Mouse (Mus musculus): Measurements from ENCODE around the gene Ociad1. TPM values are rescaled to one million over a fixed set of nuclear protein-coding genes. Genes with fewer than 3 reads are reported as not detected.

Ociad1 gene
- polyA plus RNA-seq, 1 experiment = 213 TPM

GRCm38 (mm10) chr5:73301601-73302307, 9.2 kb downstream of the Ociad1 start:
- peaks cover 29% of the 10 kb centered on the region for H3K79me2 ChIP-seq (ENCODE audit: control insufficient read depth, insufficient read depth)
- no peak overlapping the region for H3ac ChIP-seq (ENCODE audit: control insufficient read depth, insufficient read length)
- no peak overlapping the region for H3K4me3 ChIP-seq
- peaks cover 75% of the 10 kb centered on the region for H3K36me3 ChIP-seq (ENCODE audit: control insufficient read depth, insufficient read depth)
- H3K27me3 ChIP-seq (ENCODE audit: control insufficient read depth, insufficient read depth, insufficient read length) = no peaks in the 10 kb centered on the region
- no peak overlapping the region for H3K4me2 ChIP-seq (ENCODE audit: low read depth)
- TF ChIP-seq POLR2A (IDR thresholded peaks at IDR 0.05; ENCODE audit: insufficient read length, low read depth) = no peak

- Histone ChIP-seq H3K36me3 (ENCODE audit: control insufficient read depth, insufficient read depth) (peaks cover 90% of the 10 kb centered on the region), H3K79me2 (ENCODE audit: control insufficient read depth, insufficient read depth) (peaks cover 3% of the 10 kb centered on the region), H3K27me3 (ENCODE audit: control insufficient read depth, insufficient read depth, insufficient read length) (no peaks in the 10 kb centered on the region), H3K4me2 (ENCODE audit: low read depth) (no peak overlapping the region), H3K4me3 (no peak overlapping the region), H3ac (ENCODE audit: control insufficient read depth, insufficient read length) (no peak overlapping the region)
- TF ChIP-seq TCF12 (IDR thresholded peaks at IDR 0.05; ENCODE audit: insufficient read depth, poor library complexity, severe bottlenecking) = no peak
- no peak for TF ChIP-seq REST (IDR thresholded peaks at IDR 0.05; ENCODE audit: insufficient read depth, insufficient read length)
- no peak for TF ChIP-seq MAX (IDR thresholded peaks at IDR 0.05; ENCODE audit: low read depth)
- TF ChIP-seq MYOG (IDR thresholded peaks at IDR 0.05; ENCODE audit: control insufficient read depth in 1 of 3, insufficient read depth in 1 of 3, insufficient read length in 2 of 3, low read depth in 2 of 3) = no peak
- TF ChIP-seq E2F4 (IDR thresholded peaks at IDR 0.05; ENCODE audit: insufficient read depth) = no peak
- TF ChIP-seq SRF (IDR thresholded peaks at IDR 0.05; ENCODE audit: control insufficient read depth, insufficient read length, low read depth) = no peak
- no peak for TF ChIP-seq TCF3 (IDR thresholded peaks at IDR 0.05; ENCODE audit: insufficient read length, low read depth)
- no peak for TF ChIP-seq CEBPB (IDR thresholded peaks at IDR 0.05; ENCODE audit: insufficient read depth, poor library complexity, severe bottlenecking)
- TF ChIP-seq POLR2AphosphoS2 (IDR thresholded peaks at IDR 0.05; ENCODE audit: insufficient read length, low read depth) = no peak
- no peak for TF ChIP-seq MYOD1 (IDR thresholded peaks at IDR 0.05; ENCODE audit: control insufficient read depth in 1 of 3, insufficient read length in 2 of 3, low read depth in 2 of 3)
- TF ChIP-seq USF1 (IDR thresholded peaks at IDR 0.05; ENCODE audit: low read depth) = no peak
Measured at GRCm38 (mm10) chr5:73304507-73304906, 11.9 kb downstream of the Ociad1 start.

- Histone ChIP-seq H3K36me3 (ENCODE audit: control insufficient read depth, insufficient read depth) (peaks cover 91% of the 10 kb centered on the region), H3K4me2 (ENCODE audit: low read depth) (no peak overlapping the region), H3K4me3 (no peak overlapping the region), H3K27me3 (ENCODE audit: control insufficient read depth, insufficient read depth, insufficient read length) (no peaks in the 10 kb centered on the region), H3ac (ENCODE audit: control insufficient read depth, insufficient read length) (no peak overlapping the region), H3K79me2 (ENCODE audit: control insufficient read depth, insufficient read depth) (no peaks in the 10 kb centered on the region)
- TF ChIP-seq POLR2A (IDR thresholded peaks at IDR 0.05; ENCODE audit: insufficient read length, low read depth) (no peak), USF1 (IDR thresholded peaks at IDR 0.05; ENCODE audit: low read depth) (no peak), MYOD1 (IDR thresholded peaks at IDR 0.05; ENCODE audit: control insufficient read depth in 1 of 3, insufficient read length in 2 of 3, low read depth in 2 of 3) (no peak), E2F4 (IDR thresholded peaks at IDR 0.05; ENCODE audit: insufficient read depth) (no peak), TCF12 (IDR thresholded peaks at IDR 0.05; ENCODE audit: insufficient read depth, poor library complexity, severe bottlenecking) (no peak), SRF (IDR thresholded peaks at IDR 0.05; ENCODE audit: control insufficient read depth, insufficient read length, low read depth) (no peak), MAX (IDR thresholded peaks at IDR 0.05; ENCODE audit: low read depth) (no peak), POLR2AphosphoS2 (IDR thresholded peaks at IDR 0.05; ENCODE audit: insufficient read length, low read depth) (no peak), REST (IDR thresholded peaks at IDR 0.05; ENCODE audit: insufficient read depth, insufficient read length) (no peak), CEBPB (IDR thresholded peaks at IDR 0.05; ENCODE audit: insufficient read depth, poor library complexity, severe bottlenecking) (no peak), TCF3 (IDR thresholded peaks at IDR 0.05; ENCODE audit: insufficient read length, low read depth) (no peak), MYOG (IDR thresholded peaks at IDR 0.05; ENCODE audit: control insufficient read depth in 1 of 3, insufficient read depth in 1 of 3, insufficient read length in 2 of 3, low read depth in 2 of 3) (no peak)
Measured at GRCm38 (mm10) chr5:73306486-73306885, 13.9 kb downstream of the Ociad1 start.

GRCm38 (mm10) chr5:73307297-73307696, 14.7 kb downstream of the Ociad1 start:
- H3K4me3 ChIP-seq = no peak overlapping the region
- H3ac ChIP-seq (ENCODE audit: control insufficient read depth, insufficient read length) = no peak overlapping the region
- H3K79me2 ChIP-seq (ENCODE audit: control insufficient read depth, insufficient read depth) = no peaks in the 10 kb centered on the region
- TF ChIP-seq USF1 (IDR thresholded peaks at IDR 0.05; ENCODE audit: low read depth) = no peak
- H3K36me3 ChIP-seq (ENCODE audit: control insufficient read depth, insufficient read depth) = peaks cover 87% of the 10 kb centered on the region
- H3K4me2 ChIP-seq (ENCODE audit: low read depth) = no peak overlapping the region
- no peaks in the 10 kb centered on the region for H3K27me3 ChIP-seq (ENCODE audit: control insufficient read depth, insufficient read depth, insufficient read length)

GRCm38 (mm10) chr5:73309496-73309895, 16.9 kb downstream of the Ociad1 start:
- H3K4me3 ChIP-seq = no peak overlapping the region
- H3K27me3 ChIP-seq (ENCODE audit: control insufficient read depth, insufficient read depth, insufficient read length) = no peaks in the 10 kb centered on the region
- H3K4me2 ChIP-seq (ENCODE audit: low read depth) = no peak overlapping the region
- H3K79me2 ChIP-seq (ENCODE audit: control insufficient read depth, insufficient read depth) = no peaks in the 10 kb centered on the region
- no peak overlapping the region for H3ac ChIP-seq (ENCODE audit: control insufficient read depth, insufficient read length)
- peaks cover 89% of the 10 kb centered on the region for H3K36me3 ChIP-seq (ENCODE audit: control insufficient read depth, insufficient read depth)
- TF ChIP-seq POLR2AphosphoS2 (IDR thresholded peaks at IDR 0.05; ENCODE audit: insufficient read length, low read depth) (no peak), SRF (IDR thresholded peaks at IDR 0.05; ENCODE audit: control insufficient read depth, insufficient read length, low read depth) (no peak), E2F4 (IDR thresholded peaks at IDR 0.05; ENCODE audit: insufficient read depth) (no peak), MYOG (IDR thresholded peaks at IDR 0.05; ENCODE audit: control insufficient read depth in 1 of 3, insufficient read depth in 1 of 3, insufficient read length in 2 of 3, low read depth in 2 of 3) (no peak), CEBPB (IDR thresholded peaks at IDR 0.05; ENCODE audit: insufficient read depth, poor library complexity, severe bottlenecking) (no peak), POLR2A (IDR thresholded peaks at IDR 0.05; ENCODE audit: insufficient read length, low read depth) (no peak), MAX (IDR thresholded peaks at IDR 0.05; ENCODE audit: low read depth) (no peak), MYOD1 (IDR thresholded peaks at IDR 0.05; ENCODE audit: control insufficient read depth in 1 of 3, insufficient read length in 2 of 3, low read depth in 2 of 3) (no peak), REST (IDR thresholded peaks at IDR 0.05; ENCODE audit: insufficient read depth, insufficient read length) (no peak)
